Mouse (Mus musculus) cerebellum, adult 2 months (tissue): ENCODE measurements around the gene Plpp3. TPM values are rescaled to one million over a fixed set of nuclear protein-coding genes. Genes with fewer than 3 reads are reported as not detected.
A peak's percentile ranks its signal among the peaks of the same experiment; 100 is the strongest.

Experiments used
- DNase-seq, 2 experiments: peaks; one replicate each; pipeline ENCODE4 v3.0.0; 2021
- H3K27ac ChIP-seq: fragments of 200-500 bp; 2 replicates; pipeline ENCODE4 v1.5.1; 2012; ENCODE audit warnings: low read length, control low read depth, inconsistent platforms; ENCODE audit not compliant: insufficient read depth
- H3K27me3 ChIP-seq: fragments of 200-500 bp; 2 replicates; pipeline ENCODE4 v1.6.1; 2012; ENCODE audit warnings: inconsistent platforms, mild to moderate bottlenecking, low read length, moderate library complexity; ENCODE audit not compliant: control insufficient read depth, insufficient read depth
- H3K4me1 ChIP-seq: fragments of 200-500 bp; 2 replicates; pipeline ENCODE4 v1.6.1; 2011; ENCODE audit warnings: low read length; ENCODE audit not compliant: control insufficient read depth, insufficient read depth
- H3K4me3 ChIP-seq: fragments of 200-500 bp; replicated peaks from 2 replicates; pipeline ENCODE3; 2011; ENCODE audit warnings: mild to moderate bottlenecking, low read depth, low read length, control low read depth; ENCODE audit not compliant: insufficient read depth
- CTCF ChIP-seq: fragments of 200-500 bp; IDR thresholded peaks from 2 replicates; pipeline ENCODE4 v1.5.1; 2011; ENCODE audit warnings: low read depth, mild to moderate bottlenecking, control low read depth, low read length, moderate library complexity, borderline replicate concordance; ENCODE audit not compliant: insufficient read depth
- POLR2A ChIP-seq: fragments of 200-500 bp; IDR thresholded peaks from 2 replicates; pipeline ENCODE4 v1.6.1; 2011; ENCODE audit warnings: low read length, control low read depth, borderline replicate concordance; ENCODE audit not compliant: insufficient read depth
- WGBS: fragments of 180-500 bp; shearing (Covaris S2); methylation state at CpG from one replicate; pipeline ENCODE4 v1.1.7; 2018; 5-methylcytosine and 5-hydroxymethylcytosine counted together
- polyA plus RNA-seq: library from polyadenylated mRNA; depleted of rRNA; stranded (reverse); fragments of >200 nt; gene quantifications from 2 replicates; pipeline ENCODE4 v1.2.3, GENCODE M21; 2012; rRNA removed

The Plpp3 gene
- 158 and 170 TPM in 2 replicates for polyA plus RNA-seq

- TF ChIP-seq CTCF (no peak), POLR2A (peak; percentile 28; the same call in 1 of the 2 replicates)
- Histone ChIP-seq H3K27me3 (no peaks in the 10 kb centered on the region; the same call in 1 of the 2 replicates), H3K4me3 (peak within 1 kb of the TSS; percentile 62), H3K4me1 (no peaks in the 10 kb centered on the region), H3K27ac (no peak within 1 kb of the TSS)
- peak; percentile 55 to 58 for DNase-seq
- WGBS = under 1% methylated on average over 76 of the region's 77 CpGs
Measured at GRCm38 (mm10) chr4:105157276-105158168, at the start of gene Plpp3. Gene Plpp3 (plus strand): TSS chr4:105157347.

- no peak for DNase-seq
- Histone ChIP-seq H3K4me1 (peaks cover 7% of the 10 kb centered on the region), H3K4me3 (peak overlapping the region; percentile 18), H3K27ac (no peak overlapping the region), H3K27me3 (no peaks in the 10 kb centered on the region)
- TF ChIP-seq POLR2A = no peak
- TF ChIP-seq CTCF = no peak
- 46% methylated on average over 12 of the region's 12 CpGs for WGBS
Measured at GRCm38 (mm10) chr4:105107943-105108640, 49.1 kb upstream of the Plpp3 start.

GRCm38 (mm10) chr4:105108641-105109198 is 48.4 kb upstream of the Plpp3 start:
- 17% methylated on average over 5 of the region's 5 CpGs for WGBS
- TF ChIP-seq POLR2A (no peak), CTCF (no peak)
- Histone ChIP-seq H3K27me3 (no peaks in the 10 kb centered on the region), H3K4me1 (peaks cover 7% of the 10 kb centered on the region), H3K4me3 (peak overlapping the region; percentile 89), H3K27ac (peak overlapping the region; percentile 68)
- DNase-seq = no peak

GRCm38 (mm10) chr4:105109199-105109989 is 47.8 kb upstream of the Plpp3 start, which contains the start of gene Prkaa2:
Gene Prkaa2 (minus strand): TSS chr4:105109890.
- Histone ChIP-seq H3K4me1 (peaks cover 7% of the 10 kb centered on the region), H3K4me3 (peak within 1 kb of the TSS; percentile 89), H3K27ac (peak within 1 kb of the TSS; percentile 68), H3K27me3 (no peaks in the 10 kb centered on the region)
- TF ChIP-seq CTCF (no peak), POLR2A (no peak; the same call in 1 of the 2 replicates)
- under 1% methylated on average over 79 of the region's 80 CpGs for WGBS
- DNase-seq = peak; percentile 81 to 86

- WGBS = 2% methylated on average over 24 of the region's 24 CpGs
- H3K4me3 ChIP-seq = peak overlapping the region; percentile 89
- TF ChIP-seq CTCF (no peak), POLR2A (peak; percentile 75; the same call in 1 of the 2 replicates)
Measured at GRCm38 (mm10) chr4:105109990-105110683, 47.0 kb upstream of the Plpp3 start.

GRCm38 (mm10) chr4:105110684-105111035 is 46.5 kb upstream of the Plpp3 start:
- peak overlapping the region; percentile 89 for H3K4me3 ChIP-seq
- peak overlapping the region; percentile 57 for H3K27ac ChIP-seq
- peak in 1 of 2 experiments; percentile 30 for DNase-seq
- H3K4me1 ChIP-seq = peaks cover 7% of the 10 kb centered on the region
- TF ChIP-seq POLR2A (no peak), CTCF (no peak)
- H3K27me3 ChIP-seq = no peaks in the 10 kb centered on the region
- WGBS = 53% methylated on average over 4 of the region's 4 CpGs

More at GRCm38 (mm10) chr4:105109990-105110683, 47.0 kb upstream of the Plpp3 start:
- Histone ChIP-seq H3K27ac (peak overlapping the region; percentile 57), H3K4me1 (peaks cover 7% of the 10 kb centered on the region), H3K27me3 (no peaks in the 10 kb centered on the region)
- peak in 1 of 2 experiments; percentile 63 for DNase-seq

- peaks cover 7% of the 10 kb centered on the region for H3K4me1 ChIP-seq
- no peak for DNase-seq
- WGBS = 88% methylated on average over 11 of the region's 11 CpGs
- H3K27ac ChIP-seq = no peak overlapping the region
- no peaks in the 10 kb centered on the region for H3K27me3 ChIP-seq
- H3K4me3 ChIP-seq = no peak overlapping the region
- TF ChIP-seq POLR2A (no peak), CTCF (no peak)
Measured at GRCm38 (mm10) chr4:105111770-105112169, 45.4 kb upstream of the Plpp3 start.
